Mouse (Mus musculus) frontal cortex, postnatal 14 days (tissue): Measurements from ENCODE around the gene Gm10471.
"Not testable (repeated sequence)": the region's sequence is repeated elsewhere in the genome, so short reads cannot be mapped to it uniquely, and the experiment has no call there.

Source experiments
- DNase-seq, 2 experiments: peaks; one replicate each; pipeline ENCODE4 v3.0.0; 2022; ENCODE audit warnings: low spot score in 2 of 2

Gene Gm10471

GRCm38 (mm10) chr5:26089191-26089590 lies at the start of gene Gm10471:
Gm10471 (minus strand) TSS chr5:26089291.
- not testable (repeated sequence) for DNase-seq

DNA sequence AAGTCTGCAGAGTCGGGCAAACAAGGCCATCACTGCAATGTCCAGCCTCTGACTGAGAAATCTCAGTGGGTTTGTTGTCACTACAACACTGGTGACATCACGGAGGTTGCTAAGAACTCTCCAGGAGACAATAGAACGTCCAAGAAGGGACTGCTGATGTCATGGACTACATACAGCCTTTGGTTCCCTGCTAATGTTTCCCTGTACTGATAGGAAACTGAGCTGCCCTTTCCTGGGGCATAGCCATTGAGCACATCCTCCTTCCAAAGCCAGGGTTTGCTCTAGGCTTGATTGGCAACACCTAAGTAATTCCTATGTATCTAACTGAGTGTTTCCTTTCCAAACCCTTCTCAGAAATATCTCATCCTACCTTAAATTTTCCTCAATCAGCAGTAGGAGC lies 32.2 kb upstream of the Gm10471 start, which contains the start of gene Gm10220:
Gm10220 (minus strand) TSS at position 101 of the 400 bp plus-strand sequence.
- DNase-seq, result not testable (repeated sequence)

- not testable (repeated sequence) for DNase-seq
These were observed 16.2 kb upstream of the Gm10471 start, which contains the start of gene 5031410I06Rik for GRCm38 (mm10) chr5:26105262-26105661. 5031410I06Rik (minus strand) TSS chr5:26105362.

DNA sequence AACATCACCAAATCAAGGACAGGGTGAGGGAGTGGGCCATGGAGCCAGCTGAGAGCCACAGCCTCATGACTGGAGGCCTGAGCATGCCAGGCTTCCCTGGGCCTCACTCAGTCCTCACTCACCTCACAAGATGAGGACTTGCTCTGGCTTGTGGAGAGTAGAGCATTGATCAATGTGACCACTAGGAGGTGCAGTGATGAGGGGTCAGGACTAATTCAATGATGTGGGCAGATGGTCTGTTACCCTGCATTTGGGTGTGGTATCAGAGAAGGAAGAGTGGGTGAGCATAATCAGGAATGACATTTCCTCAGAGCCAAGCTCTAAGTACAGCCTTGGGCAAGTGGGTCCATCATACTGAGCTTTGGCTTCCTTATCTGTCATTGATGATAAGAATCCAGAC lies 10.1 kb downstream of the Gm10471 start:
- not testable (repeated sequence) for DNase-seq

GRCm38 (mm10) chr5:26070716-26071115 lies 18.4 kb downstream of the Gm10471 start:
- DNase-seq, result no peak

DNA sequence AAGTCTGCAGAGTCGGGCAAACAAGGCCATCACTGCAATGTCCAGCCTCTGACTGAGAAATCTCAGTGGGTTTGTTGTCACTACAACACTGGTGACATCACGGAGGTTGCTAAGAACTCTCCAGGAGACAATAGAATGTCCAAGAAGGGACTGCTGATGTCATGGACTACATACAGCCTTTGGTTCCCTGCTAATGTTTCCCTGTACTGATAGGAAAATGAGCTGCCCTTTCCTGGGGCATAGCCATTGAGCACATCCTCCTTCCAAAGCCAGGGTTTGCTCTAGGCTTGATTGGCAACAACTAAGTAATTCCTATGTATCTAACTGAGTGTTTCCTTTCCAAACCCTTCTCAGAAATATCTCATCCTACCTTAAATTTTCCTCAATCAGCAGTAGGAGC lies 30.6 kb downstream of the Gm10471 start, which contains the start of gene Gm7347:
Gm7347 (minus strand) TSS at position 101 of the 400 bp plus-strand sequence.
- DNase-seq, result not testable (repeated sequence)

- not testable (repeated sequence) for DNase-seq
These were observed 49.6 kb downstream of the Gm10471 start, which contains the start of gene Speer4a for GRCm38 (mm10) chr5:26039458-26039857. Speer4a (minus strand) TSS chr5:26039558.
